Mouse (Mus musculus) megakaryocyte, embryonic 14.5 days (primary cell): ENCODE data around the gene Cenpq.

Experiments
- FLI1 ChIP-seq: IDR thresholded peaks from 2 replicates; pipeline ENCODE4 v1.6.1; 2012; ENCODE audit warnings: low read length, inconsistent platforms, mixed read lengths
- GATA1 ChIP-seq: IDR thresholded peaks from 3 replicates; pipeline ENCODE4 v1.6.1; 2012; ENCODE audit warnings: mixed read lengths, low read length, inconsistent platforms, borderline replicate concordance

DNA sequence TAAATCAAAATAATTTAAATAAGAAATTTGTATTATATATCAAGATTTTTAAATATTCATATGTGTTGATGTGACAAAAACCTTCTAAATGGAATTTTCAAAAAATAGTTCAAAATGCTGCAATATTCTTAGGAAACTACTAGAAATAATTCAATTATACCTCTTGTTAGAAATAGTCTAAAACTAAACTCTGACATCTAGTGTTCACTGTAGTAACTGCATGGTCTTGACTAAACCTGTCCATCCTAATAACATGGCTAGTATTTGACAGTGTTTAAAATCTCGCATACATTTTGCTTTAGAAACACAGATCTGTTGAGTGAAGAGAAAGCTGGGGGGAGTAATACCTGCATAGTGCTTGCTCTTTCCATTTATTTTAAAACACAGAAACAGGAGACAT lies 38.0 kb downstream of the Cenpq start:
- TF ChIP-seq GATA1 (no peak), FLI1 (no peak)
